Mouse (Mus musculus) forebrain, embryonic 14.5 days (tissue): ENCODE measurements at regions not wholly inside any gene's neighbourhood (a gene's known extent, or its start where the extent isn't known, plus 50 kb on each side); places are given as distances from the start of the nearest gene placed in this dataset.
"Not testable (repeated sequence)": the region's sequence is repeated elsewhere in the genome, so short reads cannot be mapped to it uniquely, and the experiment has no call there.

ENCODE experiments used
- ATAC-seq: fragments of 200-750 bp; cut with Nextera tagmentation; 2 replicates; pipeline ENCODE4 v1.8.0; 2017; ENCODE audit warnings: mild to moderate bottlenecking, moderate library complexity
- DNase-seq: peaks from one replicate; pipeline ENCODE4 v3.0.0-alpha.2; 2015; ENCODE audit warnings: low spot score
- H3K27ac ChIP-seq: fragments of 300-500 bp; sonication (generic); 2 replicates; pipeline ENCODE4 v1.5.1; 2014; ENCODE audit warnings: low read depth, mild to moderate bottlenecking, control low read depth, low read length, moderate library complexity
- H3K27me3 ChIP-seq: fragments of 300-500 bp; sonication (generic); replicated peaks from 2 replicates; pipeline ENCODE4 v1.6.1; 2014; ENCODE audit warnings: low read length, control low read depth, mixed read lengths; ENCODE audit not compliant: control insufficient read depth, insufficient read depth
- H3K36me3 ChIP-seq: fragments of 300-500 bp; sonication (generic); 2 replicates; pipeline ENCODE4 v1.6.1; 2014; ENCODE audit warnings: low read length, control low read depth; ENCODE audit not compliant: control insufficient read depth, insufficient read depth
- H3K4me1 ChIP-seq: fragments of 300-500 bp; sonication (generic); 2 replicates; pipeline ENCODE4 v1.6.1; 2014; ENCODE audit warnings: antibody characterized with exemption, low read length, control low read depth; ENCODE audit not compliant: control insufficient read depth, insufficient read depth
- H3K4me2 ChIP-seq: fragments of 300-500 bp; sonication (generic); 2 replicates; pipeline ENCODE4 v1.6.1; 2014; ENCODE audit warnings: mild to moderate bottlenecking, control low read depth, low read length
- H3K4me3 ChIP-seq: fragments of 300-500 bp; sonication (generic); 2 replicates; pipeline ENCODE4 v1.5.1; 2014; ENCODE audit warnings: low read depth, low read length, control low read depth
- H3K9ac ChIP-seq: fragments of 300-500 bp; sonication (generic); 2 replicates; pipeline ENCODE4 v1.6.1; 2014; ENCODE audit warnings: mild to moderate bottlenecking, low read length, control low read depth, moderate library complexity
- H3K9me3 ChIP-seq: fragments of 300-500 bp; sonication (generic); replicated peaks from 2 replicates; pipeline ENCODE4 v1.6.1; 2016; ENCODE audit warnings: low read length, control low read depth, mixed read lengths; ENCODE audit not compliant: control insufficient read depth
- WGBS: fragments of 180-500 bp; shearing (Covaris S2); extraction: QIAGEN DNeasy Blood & Tissue Kit; methylation state at CpG from one replicate; pipeline ENCODE4 v1.1.7; 2014; 5-methylcytosine and 5-hydroxymethylcytosine counted together

DNA sequence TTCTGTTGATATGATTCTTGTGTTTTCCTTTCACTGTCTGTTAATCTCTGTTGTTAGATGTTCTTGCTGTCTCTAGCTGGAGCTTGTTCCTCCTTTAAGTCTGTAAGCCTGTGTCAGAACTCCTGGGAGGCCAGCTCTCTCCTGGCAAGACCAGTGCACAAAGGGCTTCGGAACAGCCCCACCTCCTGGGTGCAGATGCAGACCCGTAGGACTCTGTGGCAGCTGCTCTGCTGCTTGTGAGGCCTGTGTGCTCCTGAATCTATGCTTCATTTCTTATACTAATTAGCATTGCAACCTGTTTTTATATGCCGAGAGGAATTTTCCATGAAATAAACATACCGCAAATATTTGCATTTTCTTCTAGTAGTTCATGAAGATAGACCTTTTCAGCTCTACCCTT is 392.2 kb downstream of the Arl4a start:
- no peak for DNase-seq
- no peak overlapping the region for H3K9ac ChIP-seq
- no peak overlapping the region for H3K27ac ChIP-seq
- H3K36me3 ChIP-seq, result no peaks in the 10 kb centered on the region
- WGBS, result 39% methylated on average over 4 of the region's 4 CpGs
- no peaks in the 10 kb centered on the region for H3K4me1 ChIP-seq
- H3K4me3 ChIP-seq, result no peak overlapping the region
- no peaks in the 10 kb centered on the region for H3K9me3 ChIP-seq
- no peak overlapping the region for H3K4me2 ChIP-seq
- no peak for ATAC-seq
- H3K27me3 ChIP-seq, result no peaks in the 10 kb centered on the region

DNA sequence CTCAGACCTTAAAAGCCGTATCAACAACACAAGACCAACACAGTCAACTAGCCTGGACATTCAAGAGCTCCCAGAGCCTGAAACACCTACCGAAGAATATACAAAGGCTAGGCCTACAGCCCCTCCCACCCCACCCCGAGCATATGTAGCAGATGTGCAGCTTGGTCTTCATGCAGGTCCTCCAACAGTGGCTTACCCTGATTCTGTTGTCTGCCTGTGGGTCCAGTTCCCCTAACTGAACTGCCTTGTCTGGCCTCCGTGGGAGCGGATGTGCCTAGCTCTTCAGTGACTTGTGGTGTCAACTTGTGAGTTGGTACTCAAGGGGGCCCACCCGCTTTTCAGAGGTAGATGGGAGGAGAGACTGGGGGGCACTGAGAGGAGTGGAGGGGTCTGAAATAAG is 398.6 kb downstream of the Arl4a start:
- Histone ChIP-seq H3K4me3 (no peak overlapping the region), H3K9me3 (no peaks in the 10 kb centered on the region), H3K4me1 (no peaks in the 10 kb centered on the region), H3K36me3 (no peaks in the 10 kb centered on the region), H3K27ac (no peak overlapping the region), H3K9ac (no peak overlapping the region), H3K27me3 (no peaks in the 10 kb centered on the region), H3K4me2 (no peak overlapping the region)
- ATAC-seq, result no peak
- DNase-seq, result no peak
- WGBS, result 85% methylated on average over 6 of the region's 6 CpGs

DNA sequence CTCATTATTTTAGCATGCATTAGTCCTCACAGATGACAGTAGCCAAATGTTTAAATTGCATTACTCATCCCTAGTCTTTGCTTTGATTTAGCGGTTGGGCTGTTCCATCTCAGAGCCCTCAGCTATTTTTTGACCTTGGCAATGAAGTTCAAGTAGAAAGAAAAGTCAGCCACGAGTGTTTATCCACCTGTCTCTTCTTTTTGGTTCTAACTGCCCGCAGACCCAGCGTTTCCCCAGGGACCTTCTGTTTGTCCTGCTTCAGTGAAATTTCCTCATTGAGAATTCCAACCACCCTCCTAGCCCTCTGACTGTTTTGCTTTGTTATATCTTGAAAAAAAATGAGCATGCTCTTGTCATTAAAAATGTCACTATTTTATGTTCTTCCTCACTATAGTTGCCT is 403.5 kb downstream of the Arl4a start:
- Histone ChIP-seq H3K27me3 (no peaks in the 10 kb centered on the region), H3K4me2 (no peak overlapping the region), H3K36me3 (no peaks in the 10 kb centered on the region), H3K9me3 (no peaks in the 10 kb centered on the region), H3K4me1 (no peaks in the 10 kb centered on the region), H3K4me3 (no peak overlapping the region), H3K27ac (no peak overlapping the region), H3K9ac (no peak overlapping the region)
- ATAC-seq (no peak), DNase-seq (no peak)
- 82% methylated on average over 4 of the region's 4 CpGs for WGBS

DNA sequence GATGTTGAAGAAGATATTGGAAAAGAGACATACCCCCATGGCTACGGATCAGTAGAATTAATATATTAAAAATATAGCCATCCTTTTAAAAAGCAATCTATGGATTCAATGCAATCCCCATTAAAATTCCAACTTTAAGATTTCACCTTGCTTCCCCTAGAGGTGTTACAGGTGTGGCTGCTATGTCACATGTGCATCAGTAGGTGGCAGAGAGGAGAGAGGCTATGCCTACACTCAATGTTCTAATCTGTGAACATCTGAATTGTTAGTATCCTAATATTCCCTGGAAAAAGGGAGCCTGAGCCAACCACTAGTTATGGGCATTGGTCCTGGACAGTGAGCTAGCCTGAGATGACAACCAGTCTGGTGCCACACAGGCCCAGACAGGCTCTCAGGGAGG is 416.6 kb downstream of the Arl4a start:
- no peak for ATAC-seq
- Histone ChIP-seq H3K27ac (no peak overlapping the region), H3K4me2 (no peak overlapping the region)

DNA sequence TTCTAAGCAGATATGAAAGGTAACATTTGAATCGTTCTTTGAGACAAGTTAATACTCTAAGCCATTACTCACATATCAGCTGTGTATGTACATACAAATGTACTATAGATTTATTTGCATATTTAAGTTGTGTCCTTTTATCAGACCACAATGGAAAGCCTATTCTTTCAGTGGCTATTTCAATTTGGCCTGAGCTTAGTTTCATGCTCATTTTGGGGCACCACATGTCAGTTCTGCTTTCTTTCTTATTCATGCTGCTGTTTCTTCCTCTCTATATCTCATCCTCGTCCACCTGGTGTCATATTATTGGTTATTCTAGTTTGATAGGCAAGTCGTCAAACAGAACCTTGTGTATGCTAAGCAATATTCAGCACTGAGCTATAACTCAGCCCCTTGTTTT is 432.5 kb downstream of the Arl4a start:
- H3K4me2 ChIP-seq, result no peak overlapping the region
- 76% methylated on average over 3 of the region's 3 CpGs for WGBS
- no peaks in the 10 kb centered on the region for H3K27me3 ChIP-seq
- no peak for DNase-seq
- no peak overlapping the region for H3K27ac ChIP-seq
- no peaks in the 10 kb centered on the region for H3K9me3 ChIP-seq
- H3K36me3 ChIP-seq, result no peaks in the 10 kb centered on the region
- no peak overlapping the region for H3K9ac ChIP-seq
- H3K4me3 ChIP-seq, result no peak overlapping the region
- no peaks in the 10 kb centered on the region for H3K4me1 ChIP-seq
- no peak for ATAC-seq

More for the DNA sequence above, 416.6 kb downstream of the Arl4a start:
- Histone ChIP-seq H3K4me1 (no peaks in the 10 kb centered on the region), H3K9me3 (no peaks in the 10 kb centered on the region), H3K9ac (no peak overlapping the region), H3K4me3 (no peak overlapping the region), H3K36me3 (no peaks in the 10 kb centered on the region), H3K27me3 (no peaks in the 10 kb centered on the region)
- WGBS, result 95% methylated on average over 1 of the region's 1 CpGs
- DNase-seq, result no peak

DNA sequence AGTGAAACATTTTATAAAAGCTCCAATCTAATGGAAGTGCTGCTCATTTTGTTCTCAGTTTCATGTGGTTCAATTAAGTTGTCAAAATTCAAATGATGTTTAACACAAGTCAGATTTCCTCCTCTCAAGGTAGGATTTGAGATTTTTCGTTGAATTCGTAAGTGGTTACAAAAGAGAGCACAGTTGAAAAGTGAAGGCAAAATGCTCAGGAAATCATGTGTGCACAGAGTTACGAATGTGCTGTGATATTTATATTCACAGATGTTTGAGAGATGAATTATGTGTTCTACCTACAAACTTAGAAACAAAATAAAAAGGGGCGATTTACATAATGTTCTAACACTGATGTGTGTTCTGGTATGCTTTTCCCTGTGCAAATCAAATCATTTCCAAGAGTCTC is 433.1 kb downstream of the Arl4a start:
- no peaks in the 10 kb centered on the region for H3K36me3 ChIP-seq
- no peak overlapping the region for H3K27ac ChIP-seq
- no peak overlapping the region for H3K4me3 ChIP-seq
- DNase-seq (no peak), ATAC-seq (no peak)
- no peak overlapping the region for H3K4me2 ChIP-seq
- 84% methylated on average over 4 of the region's 4 CpGs for WGBS
- no peak overlapping the region for H3K9ac ChIP-seq
- H3K27me3 ChIP-seq, result no peaks in the 10 kb centered on the region
- H3K9me3 ChIP-seq, result no peaks in the 10 kb centered on the region
- H3K4me1 ChIP-seq, result no peaks in the 10 kb centered on the region

DNA sequence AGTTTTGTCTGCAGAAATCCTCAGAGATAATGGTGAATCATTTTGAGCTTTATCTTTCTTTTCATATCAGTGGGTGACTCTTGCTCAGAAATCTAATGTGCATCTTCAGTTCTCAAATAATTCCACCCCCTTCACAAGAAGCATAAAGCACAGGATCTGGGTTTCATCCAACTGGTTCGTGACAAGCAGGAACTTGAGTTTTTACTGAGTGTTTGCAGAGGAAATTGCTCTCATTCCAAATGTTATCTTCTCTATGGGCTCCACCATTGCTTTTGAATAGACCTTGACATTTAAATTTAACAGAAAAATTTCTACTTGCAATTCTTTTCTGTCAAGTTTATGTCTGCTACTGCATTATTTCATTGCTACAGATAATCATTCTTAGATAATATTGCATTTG is 443.1 kb downstream of the Arl4a start:
- H3K27me3 ChIP-seq, result no peaks in the 10 kb centered on the region
- H3K27ac ChIP-seq, result no peak overlapping the region
- ATAC-seq, result no peak
- no peak for DNase-seq
- 70% methylated on average over 1 of the region's 1 CpGs for WGBS
- no peak overlapping the region for H3K4me3 ChIP-seq
- no peaks in the 10 kb centered on the region for H3K36me3 ChIP-seq
- no peaks in the 10 kb centered on the region for H3K4me1 ChIP-seq
- no peak overlapping the region for H3K4me2 ChIP-seq
- H3K9me3 ChIP-seq, result no peaks in the 10 kb centered on the region
- H3K9ac ChIP-seq, result no peak overlapping the region

DNA sequence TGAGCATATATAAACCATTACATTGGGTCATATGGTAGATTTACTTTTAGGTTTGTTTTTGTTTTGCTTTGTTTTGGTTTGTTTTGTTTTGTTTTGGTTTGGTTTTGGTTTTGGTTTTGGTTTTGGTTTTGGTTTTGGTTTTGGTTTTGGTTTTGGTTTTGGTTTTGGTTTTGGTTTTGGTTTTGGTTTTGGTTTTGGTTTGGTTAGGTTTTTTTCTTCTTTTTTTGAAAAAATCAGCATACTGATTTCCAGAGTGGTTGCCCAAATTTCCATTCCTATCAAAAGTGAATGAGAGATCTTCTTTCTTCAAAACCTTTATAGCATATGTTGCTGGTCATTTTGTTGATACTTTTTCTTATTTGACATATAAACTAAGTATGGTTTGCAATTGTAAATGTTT is 444.0 kb downstream of the Arl4a start:
- ATAC-seq, H3K27ac ChIP-seq, H3K9me3 ChIP-seq, DNase-seq, H3K27me3 ChIP-seq, H3K4me1 ChIP-seq, H3K36me3 ChIP-seq, H3K4me2 ChIP-seq, H3K4me3 ChIP-seq, H3K9ac ChIP-seq: not testable (repeated sequence)

DNA sequence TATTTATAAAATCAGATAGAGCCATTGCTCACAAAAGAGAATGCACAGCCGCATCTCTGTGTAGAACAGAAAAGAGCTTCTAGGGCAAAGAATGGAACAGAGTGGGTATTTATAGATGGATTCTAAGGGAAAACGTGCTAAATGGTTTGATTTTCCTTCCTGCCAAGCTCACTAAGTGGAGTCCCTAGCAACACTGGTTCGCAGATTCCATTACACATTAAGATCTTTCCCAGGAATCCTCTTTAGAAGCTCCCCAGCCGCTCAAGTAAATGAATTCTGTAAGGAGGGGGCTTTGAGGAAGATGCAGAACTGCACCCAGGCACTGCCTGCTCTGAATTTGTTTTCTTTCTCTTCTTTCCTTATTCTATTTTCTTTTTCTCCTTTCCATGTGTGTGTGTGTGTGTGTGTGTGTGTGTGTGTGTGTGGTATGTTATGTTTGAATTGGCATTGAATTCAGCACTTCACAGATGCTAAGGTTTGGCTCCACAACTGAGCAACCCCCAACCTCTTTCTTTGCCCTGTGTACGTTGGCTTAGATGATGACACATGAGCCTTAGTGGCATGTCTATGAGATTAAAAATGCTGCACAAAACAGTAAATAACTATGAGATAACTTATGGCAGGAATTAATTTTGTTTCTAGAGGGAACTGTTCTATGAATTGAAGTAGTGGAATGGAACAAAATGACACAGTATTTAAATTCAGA is 450.5 kb downstream of the Arl4a start:
- no peaks in the 10 kb centered on the region for H3K9me3 ChIP-seq
- peak; percentile 38 for DNase-seq
- no peaks in the 10 kb centered on the region for H3K27me3 ChIP-seq
- H3K4me3 ChIP-seq, result no peak overlapping the region
- H3K4me2 ChIP-seq, result no peak overlapping the region
- 50% methylated on average over 5 of the region's 5 CpGs for WGBS
- H3K9ac ChIP-seq, result no peak overlapping the region
- ATAC-seq, result peak; percentile 23; the same call in 1 of the 2 replicates
- H3K4me1 ChIP-seq, result no peaks in the 10 kb centered on the region
- no peak overlapping the region for H3K27ac ChIP-seq
- H3K36me3 ChIP-seq, result no peaks in the 10 kb centered on the region
